Mouse (Mus musculus): ENCODE measurements at regions not wholly inside any gene's neighbourhood (a gene's known extent, or its start where the extent isn't known, plus 50 kb on each side); places are given as distances from the start of the nearest gene placed in this dataset.

GRCm38 (mm10) chr12:67471666-67472065 is 249.3 kb upstream of the Mdga2 start:
- peak; percentile 60 for DNase-seq (ENCODE audit: low spot score)

GRCm38 (mm10) chr12:67471001-67471400 is 248.7 kb upstream of the Mdga2 start:
- peak; percentile 66 for DNase-seq (ENCODE audit: low spot score)

DNA sequence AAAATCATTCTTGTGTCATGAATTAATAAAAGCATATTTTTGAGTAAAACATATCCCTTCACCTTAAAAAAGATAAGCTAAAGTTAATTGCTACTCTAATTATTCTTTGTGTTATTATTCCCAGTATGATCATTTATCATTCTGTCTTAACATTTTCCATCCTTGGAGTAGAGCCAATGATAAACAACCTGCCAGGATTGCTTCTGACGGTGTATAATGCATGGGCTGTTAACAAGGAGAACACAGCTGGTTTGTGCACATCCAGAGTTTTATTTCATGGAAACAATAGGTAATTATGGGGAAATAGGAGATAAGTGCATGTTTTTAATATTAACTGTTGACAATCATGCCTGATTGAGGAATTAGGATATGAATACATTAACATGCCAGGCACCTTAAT is 226.8 kb upstream of the Mdga2 start:
- no peak for DNase-seq (ENCODE audit: low spot score)

- peak; percentile 71 for DNase-seq (ENCODE audit: low spot score)
Measured at GRCm38 (mm10) chr12:67430318-67430950, 208.1 kb upstream of the Mdga2 start.

DNA sequence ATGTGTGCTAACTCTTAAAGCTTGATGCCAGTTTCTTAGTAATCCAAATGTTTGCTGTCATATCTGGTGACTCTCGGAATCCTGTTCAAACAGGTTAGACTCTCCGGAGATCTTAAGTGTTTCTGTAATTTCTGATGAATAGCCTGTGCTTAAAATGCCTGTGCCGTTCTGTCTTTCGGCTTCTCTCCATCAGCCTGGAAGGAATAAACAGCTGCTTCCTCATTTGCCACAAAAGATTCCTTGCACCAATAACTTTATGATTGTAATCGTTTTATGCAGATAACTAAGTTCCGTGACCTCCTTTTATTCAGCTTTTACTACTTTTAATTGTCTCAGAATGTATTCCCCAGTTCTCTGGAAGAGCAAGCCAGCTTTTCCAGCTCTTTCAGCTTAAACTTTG is 204.5 kb upstream of the Mdga2 start:
- no peak for DNase-seq (ENCODE audit: low spot score)

DNA sequence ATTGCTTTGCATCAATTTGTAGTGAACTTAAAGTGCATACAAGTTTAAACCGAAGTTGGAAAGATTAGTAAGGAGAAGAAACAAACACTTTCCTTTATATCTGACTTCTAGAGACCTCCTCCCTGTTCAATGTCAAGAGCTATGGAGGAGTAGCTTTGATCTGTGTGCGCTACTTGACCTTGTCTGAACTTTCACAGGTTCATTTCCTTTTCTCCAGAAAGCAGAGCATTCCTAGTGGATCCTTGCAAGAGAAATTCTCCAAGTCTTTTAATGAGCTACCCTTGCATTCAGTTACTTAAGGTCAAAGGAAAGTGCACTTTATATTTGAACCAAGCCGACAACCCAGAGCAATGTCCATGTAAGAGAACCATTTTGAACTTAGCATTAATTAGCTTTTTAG is 177.2 kb upstream of the Mdga2 start:
- DNase-seq (ENCODE audit: low spot score) = no peak

GRCm38 (mm10) chr12:67374530-67374929 is 152.2 kb upstream of the Mdga2 start:
- DNase-seq (ENCODE audit: low spot score) = no peak

- DNase-seq (ENCODE audit: low spot score) = no peak
Measured at GRCm38 (mm10) chr12:67348551-67348950, 126.2 kb upstream of the Mdga2 start.

DNA sequence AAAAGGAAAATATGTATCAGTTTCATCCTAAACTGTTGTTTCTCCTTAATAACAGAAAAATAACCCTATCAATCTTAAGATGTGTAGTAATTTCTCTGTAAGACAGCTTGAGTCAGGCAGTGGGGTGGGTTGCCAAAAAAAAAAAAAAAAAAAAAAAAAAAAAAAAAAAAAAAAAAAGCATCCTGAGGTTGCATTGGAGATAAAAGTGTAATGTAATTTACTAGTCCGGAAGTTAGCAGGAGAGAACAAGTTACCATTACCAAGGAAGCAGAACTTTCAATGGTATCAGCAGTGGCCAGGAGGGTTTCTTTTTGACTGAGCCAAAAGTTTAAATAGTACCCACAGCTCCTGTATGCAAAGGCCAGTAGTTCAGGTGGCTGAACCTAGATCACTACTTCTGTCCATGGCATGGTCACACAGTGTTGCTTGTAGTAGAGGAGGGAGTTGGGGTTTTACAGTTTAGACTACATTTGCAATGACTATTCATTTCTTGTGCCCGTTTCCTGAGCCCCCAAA is 110.2 kb upstream of the Mdga2 start:
- no peak for DNase-seq (ENCODE audit: low spot score)

GRCm38 (mm10) chr12:67326326-67326725 is 104.0 kb upstream of the Mdga2 start:
- DNase-seq (ENCODE audit: low spot score) = no peak

DNA sequence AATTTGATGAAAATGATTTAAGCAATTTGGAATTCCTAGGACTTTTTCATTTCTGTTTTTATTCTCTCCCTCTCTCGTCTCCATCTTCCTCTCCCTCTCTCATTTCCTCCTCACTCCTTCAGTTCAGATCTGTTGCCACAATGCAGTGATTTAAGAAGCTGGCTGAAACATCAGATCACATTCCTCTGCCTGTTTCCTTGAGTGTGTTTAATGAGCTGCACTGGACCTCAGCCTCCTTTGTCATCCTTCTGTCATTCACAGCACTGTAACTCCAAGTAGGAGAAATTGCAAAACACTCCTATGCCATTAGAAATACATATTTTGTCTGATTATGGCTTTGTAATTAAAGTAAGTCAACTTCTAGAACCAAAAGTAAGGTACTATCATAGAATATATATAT is 103.5 kb upstream of the Mdga2 start:
- DNase-seq (ENCODE audit: low spot score) = no peak

- DNase-seq (ENCODE audit: low spot score) = no peak
Measured at GRCm38 (mm10) chr12:67325335-67325734, 103.0 kb upstream of the Mdga2 start.

- no peak for DNase-seq (ENCODE audit: low spot score)
Measured at GRCm38 (mm10) chr12:67318687-67319086, 96.3 kb upstream of the Mdga2 start.

DNA sequence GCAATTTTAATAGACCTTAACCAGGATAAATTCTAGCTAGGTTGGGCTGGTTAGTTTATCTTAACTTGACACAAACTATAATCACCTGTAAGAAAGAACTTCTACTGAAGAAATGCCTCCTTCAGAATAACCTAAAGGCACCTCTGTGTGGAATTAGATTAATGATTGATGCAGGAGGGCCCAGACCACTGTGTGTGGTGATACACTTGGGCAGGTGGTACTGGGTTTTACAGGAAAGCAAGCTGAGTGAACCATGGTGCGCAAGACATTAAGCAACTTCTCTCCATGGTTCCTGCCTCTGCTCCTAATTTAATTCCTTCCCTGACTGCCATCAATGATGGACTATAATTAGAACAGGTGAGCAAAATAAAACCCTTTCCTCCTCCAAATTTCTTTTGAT is 77.9 kb upstream of the Mdga2 start:
- DNase-seq (ENCODE audit: low spot score) = no peak

- DNase-seq (ENCODE audit: low spot score) = peak; percentile 4
Measured at GRCm38 (mm10) chr12:67290054-67290453, 67.7 kb upstream of the Mdga2 start.

DNA sequence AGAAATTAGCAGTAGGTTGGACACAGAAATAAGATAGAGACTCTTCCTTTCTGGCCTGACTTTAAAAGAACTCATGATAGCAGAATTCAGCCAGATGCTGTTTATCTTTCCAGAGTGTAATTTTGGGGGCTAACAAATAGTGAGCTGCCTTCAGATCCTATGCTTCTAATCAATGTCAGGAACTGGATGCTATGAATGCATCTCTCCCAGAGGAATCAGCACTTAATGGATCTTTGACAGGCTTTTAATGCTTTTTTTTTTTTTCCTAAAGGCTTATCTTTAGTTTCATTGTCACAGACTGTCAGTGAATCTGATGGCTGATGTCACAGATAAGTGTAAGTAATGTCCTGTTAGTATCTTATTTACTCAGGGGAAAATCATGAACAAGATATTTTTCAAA is 50.5 kb upstream of the Mdga2 start:
- DNase-seq (ENCODE audit: low spot score) = no peak

DNA sequence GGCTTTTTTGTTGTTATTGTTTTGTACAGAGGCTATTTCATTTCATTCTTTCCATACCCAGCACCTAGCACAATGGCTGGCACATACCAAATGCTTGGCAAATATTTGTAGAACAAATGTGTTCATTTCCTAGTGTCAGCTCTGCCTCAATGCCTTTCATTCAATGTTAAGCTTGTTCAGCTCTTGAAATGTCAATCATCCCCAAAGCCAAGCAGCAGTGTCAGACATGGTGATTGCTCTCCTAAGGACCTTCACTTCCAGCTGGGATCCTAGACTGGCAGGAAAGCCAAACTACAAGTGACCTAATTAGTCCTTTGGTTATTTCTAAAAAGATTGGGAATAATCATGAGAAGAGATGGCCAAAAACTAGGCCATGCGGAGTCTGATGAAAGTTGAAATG is 50.0 kb upstream of the Mdga2 start:
- DNase-seq (ENCODE audit: low spot score) = no peak
